Mouse (Mus musculus) kidney, postnatal 4 days (tissue): ENCODE data around the gene Asic3.

Source experiments
- DNase-seq, 2 experiments: peaks; one replicate each; pipeline ENCODE4 v3.0.0; 2021; ENCODE audit warnings: mixed read lengths in 2 of 2

The Asic3 gene

GRCm38 (mm10) chr5:24452030-24452690, 39.0 kb downstream of the Asic3 start, which contains the start of gene Agap3:
Gene Agap3, plus strand, starts transcription at chr5:24452177.
- DNase-seq: peak; percentile 56 to 65

DNA sequence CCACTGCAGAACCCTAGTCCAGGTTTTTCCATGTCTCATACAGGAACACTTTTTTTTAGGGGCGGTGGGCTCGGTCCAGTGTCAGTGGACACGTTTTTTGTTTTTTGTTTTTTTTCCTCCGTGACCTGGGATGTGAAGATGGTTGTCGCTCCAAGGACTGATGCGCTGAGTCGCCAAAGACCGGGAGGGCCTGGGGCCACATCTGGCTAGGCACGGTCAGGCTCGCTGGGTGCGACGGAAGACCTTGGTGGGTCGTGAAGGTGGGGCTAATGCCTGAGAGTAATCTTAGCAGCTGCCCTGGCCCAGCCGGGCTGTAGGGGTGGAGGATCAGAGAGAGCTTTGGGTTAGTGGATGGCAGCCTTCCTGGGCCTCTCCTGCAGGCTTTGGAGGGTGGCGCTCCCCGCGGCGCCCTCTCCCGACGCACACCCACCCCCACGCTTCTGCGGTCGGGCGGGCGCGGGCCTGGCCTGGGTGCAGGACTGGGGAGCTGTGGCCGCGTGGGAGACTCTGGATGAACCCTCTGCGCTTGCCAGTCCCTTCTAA, 39.6 kb downstream of the Asic3 start:
- peak; percentile 38 to 57 for DNase-seq

DNA sequence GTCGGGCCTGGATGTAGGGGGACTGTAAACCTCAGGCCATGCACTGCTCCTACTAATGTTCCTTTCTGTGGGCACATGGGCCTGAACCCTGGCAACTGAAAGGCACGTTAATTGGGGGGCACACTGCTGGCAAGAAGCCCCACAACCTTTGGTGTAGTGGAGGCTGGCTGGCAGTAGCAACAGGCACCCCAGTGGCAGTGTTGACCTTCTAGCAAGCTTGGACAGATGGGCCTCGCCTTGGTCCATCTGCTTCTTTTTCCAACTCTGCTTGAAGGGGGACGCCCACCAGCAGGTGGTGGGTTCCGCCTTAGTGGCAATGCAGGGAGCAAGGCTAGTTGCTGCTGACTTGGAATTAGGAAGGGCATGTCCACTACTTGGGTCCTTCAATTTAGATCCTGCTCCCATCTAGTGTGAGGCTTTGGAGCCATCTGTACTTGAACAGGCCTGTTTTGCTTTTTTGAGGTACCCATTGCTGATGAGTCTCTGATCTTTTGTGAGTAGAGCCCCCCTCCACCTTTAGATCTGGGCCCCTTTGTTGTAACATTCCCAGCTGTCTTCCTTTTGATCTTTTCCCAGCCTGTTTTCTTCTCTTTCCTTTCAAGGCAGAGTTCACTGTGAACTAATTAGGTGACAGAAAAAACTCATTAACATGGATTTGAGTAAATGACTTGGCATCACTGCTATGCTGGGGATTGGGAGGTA, 40.2 kb downstream of the Asic3 start:
- no peak for DNase-seq

GRCm38 (mm10) chr5:24453985-24454303, 40.8 kb downstream of the Asic3 start:
- no peak for DNase-seq

DNA sequence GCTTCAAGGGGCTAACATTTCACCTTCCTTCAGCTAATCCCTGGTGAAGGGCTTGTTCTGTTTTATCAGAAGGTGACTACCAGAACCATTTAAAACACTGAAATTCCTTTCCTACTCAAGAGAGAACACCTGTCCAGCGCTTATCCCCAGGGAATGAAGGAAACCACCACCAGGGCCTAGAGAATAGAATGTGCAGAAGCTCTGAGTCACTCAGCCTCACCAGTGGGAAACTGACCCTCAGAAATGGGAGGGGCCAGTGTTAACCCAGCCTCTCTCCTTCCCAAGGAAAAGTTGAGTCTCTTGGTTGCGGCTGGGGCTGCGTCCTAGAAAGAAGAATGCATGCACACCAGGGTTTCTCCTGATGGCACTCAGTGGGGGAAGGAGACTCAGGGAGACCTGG, 41.9 kb downstream of the Asic3 start:
- DNase-seq: no peak

DNA sequence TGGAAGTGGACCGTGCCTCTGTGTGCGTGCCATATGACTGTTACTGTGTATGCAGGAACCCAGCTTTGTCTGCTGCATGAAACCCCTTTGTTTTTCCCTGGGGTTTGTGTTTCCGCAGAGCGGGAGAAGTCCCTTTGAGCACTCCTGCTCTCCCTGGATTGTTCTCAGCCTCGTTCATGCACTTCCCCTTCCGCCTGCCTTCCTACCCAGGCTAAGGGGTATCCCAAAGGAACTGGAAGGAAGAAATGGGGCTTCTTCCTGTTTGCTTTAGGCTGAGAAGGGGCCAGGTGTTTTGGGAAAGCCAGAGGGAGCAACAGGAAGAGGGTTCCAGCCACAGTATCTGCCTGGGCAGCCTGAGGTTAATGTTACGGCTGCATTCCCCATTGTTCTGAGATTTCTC, 42.4 kb downstream of the Asic3 start:
- DNase-seq: no peak

- no peak for DNase-seq
Measured at GRCm38 (mm10) chr5:24466762-24467161, 53.6 kb downstream of the Asic3 start.
